Mouse (Mus musculus) gastrocnemius, postnatal 36 days (tissue): ENCODE data around the gene Rims4. TPM values are rescaled to one million over a fixed set of nuclear protein-coding genes. Genes with fewer than 3 reads are reported as not detected.

Experiments used
- total RNA-seq, 2 experiments: library from RNA; stranded (reverse); gene quantifications; 2 replicates each; pipeline ENCODE4 v1.2.3; 2021

Gene Rims4
- total RNA-seq, 2 experiments from 2014 or later, result 0.86 to 1.3 TPM

Other genes starting within 250 kb of the Rims4 start
- gene Ada, start 168.4 kb downstream of the Rims4 start, total RNA-seq, result under 1 TPM; 0.25 to 0.79 TPM
- under 1 TPM; 0.74 to 0.91 TPM for gene Ccn5, start 97.8 kb downstream of the Rims4 start, total RNA-seq
- gene Kcnk15, start 65.0 kb downstream of the Rims4 start, total RNA-seq, result not detected
- 10 to 100 TPM; 34.7 to 37.9 TPM for gene Ywhab, start 76.3 kb upstream of the Rims4 start, total RNA-seq
- gene Pabpc1l, start 106.8 kb upstream of the Rims4 start, total RNA-seq, result under 1 TPM in 1 of 2 experiments, not detected in 1; 0.54 TPM
- gene Stk4, start 151.6 kb upstream of the Rims4 start, total RNA-seq, result 1 to 10 TPM; 6.1 to 9.8 TPM
- 10 to 100 TPM; 10.4 to 11.4 TPM for gene Tomm34, start 152.5 kb upstream of the Rims4 start, total RNA-seq